Mouse (Mus musculus): ENCODE measurements around the gene Nckap5. TPM values are rescaled to one million over a fixed set of nuclear protein-coding genes. Genes with fewer than 3 reads are reported as not detected.
"Not testable (repeated sequence)": the region's sequence is repeated elsewhere in the genome, so short reads cannot be mapped to it uniquely, and the experiment has no call there.

The Nckap5 gene
- polyA plus RNA-seq, 1 experiment, result 0.11 TPM

- Histone ChIP-seq H3ac (ENCODE audit: control insufficient read depth, insufficient read length) (no peak overlapping the region), H3K36me3 (ENCODE audit: control insufficient read depth, insufficient read depth) (no peaks in the 10 kb centered on the region), H3K4me3 (no peak overlapping the region), H3K4me2 (ENCODE audit: low read depth) (no peak overlapping the region), H3K27me3 (ENCODE audit: control insufficient read depth, insufficient read depth, insufficient read length) (no peaks in the 10 kb centered on the region), H3K79me2 (ENCODE audit: control insufficient read depth, insufficient read depth) (no peaks in the 10 kb centered on the region)
- TF ChIP-seq REST (IDR thresholded peaks at IDR 0.05; ENCODE audit: insufficient read depth, insufficient read length), result no peak
- TF ChIP-seq MAX (IDR thresholded peaks at IDR 0.05; ENCODE audit: low read depth), result no peak
- no peak for TF ChIP-seq E2F4 (IDR thresholded peaks at IDR 0.05; ENCODE audit: insufficient read depth)
- no peak for TF ChIP-seq POLR2A (IDR thresholded peaks at IDR 0.05; ENCODE audit: insufficient read length, low read depth)
Measured at GRCm38 (mm10) chr1:126123111-126123510, 707.5 kb downstream of the Nckap5 start.

- Histone ChIP-seq H3K79me2 (ENCODE audit: control insufficient read depth, insufficient read depth) (no peaks in the 10 kb centered on the region), H3K36me3 (ENCODE audit: control insufficient read depth, insufficient read depth) (no peaks in the 10 kb centered on the region), H3K27me3 (ENCODE audit: control insufficient read depth, insufficient read depth, insufficient read length) (no peaks in the 10 kb centered on the region), H3ac (ENCODE audit: control insufficient read depth, insufficient read length) (no peak overlapping the region), H3K4me2 (ENCODE audit: low read depth) (no peak overlapping the region), H3K4me3 (no peak overlapping the region)
- TF ChIP-seq MYOG (IDR thresholded peaks at IDR 0.05; ENCODE audit: control insufficient read depth in 1 of 3, insufficient read depth in 1 of 3, insufficient read length in 2 of 3, low read depth in 2 of 3) (no peak), TCF3 (IDR thresholded peaks at IDR 0.05; ENCODE audit: insufficient read length, low read depth) (no peak), USF1 (IDR thresholded peaks at IDR 0.05; ENCODE audit: low read depth) (no peak), CEBPB (IDR thresholded peaks at IDR 0.05; ENCODE audit: insufficient read depth, poor library complexity, severe bottlenecking) (no peak), MAX (IDR thresholded peaks at IDR 0.05; ENCODE audit: low read depth) (no peak), MYOD1 (IDR thresholded peaks at IDR 0.05; ENCODE audit: control insufficient read depth in 1 of 3, insufficient read length in 2 of 3, low read depth in 2 of 3) (no peak), REST (IDR thresholded peaks at IDR 0.05; ENCODE audit: insufficient read depth, insufficient read length) (no peak), POLR2AphosphoS2 (IDR thresholded peaks at IDR 0.05; ENCODE audit: insufficient read length, low read depth) (no peak), E2F4 (IDR thresholded peaks at IDR 0.05; ENCODE audit: insufficient read depth) (no peak), TCF12 (IDR thresholded peaks at IDR 0.05; ENCODE audit: insufficient read depth, poor library complexity, severe bottlenecking) (no peak), POLR2A (IDR thresholded peaks at IDR 0.05; ENCODE audit: insufficient read length, low read depth) (no peak), SRF (IDR thresholded peaks at IDR 0.05; ENCODE audit: control insufficient read depth, insufficient read length, low read depth) (no peak)
Measured at GRCm38 (mm10) chr1:126120506-126120905, 710.1 kb downstream of the Nckap5 start.

- Histone ChIP-seq H3K4me3 (no peak overlapping the region), H3K36me3 (ENCODE audit: control insufficient read depth, insufficient read depth) (no peaks in the 10 kb centered on the region), H3ac (ENCODE audit: control insufficient read depth, insufficient read length) (no peak overlapping the region), H3K27me3 (ENCODE audit: control insufficient read depth, insufficient read depth, insufficient read length) (no peaks in the 10 kb centered on the region), H3K4me2 (ENCODE audit: low read depth) (no peak overlapping the region), H3K79me2 (ENCODE audit: control insufficient read depth, insufficient read depth) (no peaks in the 10 kb centered on the region)
- no peak for TF ChIP-seq TCF3 (IDR thresholded peaks at IDR 0.05; ENCODE audit: insufficient read length, low read depth)
- no peak for TF ChIP-seq CEBPB (IDR thresholded peaks at IDR 0.05; ENCODE audit: insufficient read depth, poor library complexity, severe bottlenecking)
- TF ChIP-seq MAX (IDR thresholded peaks at IDR 0.05; ENCODE audit: low read depth), result no peak
- no peak for TF ChIP-seq MYOG (IDR thresholded peaks at IDR 0.05; ENCODE audit: control insufficient read depth in 1 of 3, insufficient read depth in 1 of 3, insufficient read length in 2 of 3, low read depth in 2 of 3)
- TF ChIP-seq USF1 (IDR thresholded peaks at IDR 0.05; ENCODE audit: low read depth), result no peak
- TF ChIP-seq E2F4 (IDR thresholded peaks at IDR 0.05; ENCODE audit: insufficient read depth), result no peak
- TF ChIP-seq REST (IDR thresholded peaks at IDR 0.05; ENCODE audit: insufficient read depth, insufficient read length), result no peak
- TF ChIP-seq MYOD1 (IDR thresholded peaks at IDR 0.05; ENCODE audit: control insufficient read depth in 1 of 3, insufficient read length in 2 of 3, low read depth in 2 of 3), result no peak
- no peak for TF ChIP-seq TCF12 (IDR thresholded peaks at IDR 0.05; ENCODE audit: insufficient read depth, poor library complexity, severe bottlenecking)
- no peak for TF ChIP-seq POLR2A (IDR thresholded peaks at IDR 0.05; ENCODE audit: insufficient read length, low read depth)
- TF ChIP-seq SRF (IDR thresholded peaks at IDR 0.05; ENCODE audit: control insufficient read depth, insufficient read length, low read depth), result no peak
- no peak for TF ChIP-seq POLR2AphosphoS2 (IDR thresholded peaks at IDR 0.05; ENCODE audit: insufficient read length, low read depth)
Measured at GRCm38 (mm10) chr1:126116034-126116433, 714.6 kb downstream of the Nckap5 start.

DNA sequence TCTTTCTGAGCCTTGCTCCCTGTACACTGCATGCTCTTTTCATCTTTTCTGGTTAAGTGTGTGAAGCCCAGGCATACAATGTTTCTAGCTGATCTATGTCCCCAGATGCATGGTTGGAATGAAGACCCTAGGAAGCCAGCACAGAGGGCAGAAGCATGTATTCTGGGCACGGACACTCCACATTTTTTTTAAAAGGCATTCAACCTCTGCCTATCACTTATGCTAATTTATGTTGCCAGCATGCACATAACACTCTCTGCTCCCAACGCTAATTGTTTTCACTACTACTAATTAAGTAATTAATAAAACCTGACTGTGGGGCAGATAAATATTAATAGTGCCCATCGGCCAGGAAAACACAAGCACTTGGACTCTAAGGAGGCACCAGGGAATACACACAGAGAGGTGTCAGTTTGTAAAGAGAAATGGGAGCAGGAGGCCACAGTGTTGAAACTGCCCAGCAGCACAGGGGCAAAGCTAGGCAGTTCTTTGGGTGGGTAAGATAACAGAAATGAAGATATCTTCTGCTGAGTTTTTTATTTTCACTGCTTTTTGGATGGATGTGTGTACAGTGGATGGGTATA, 724.8 kb downstream of the Nckap5 start:
- Histone ChIP-seq H3K79me2 (ENCODE audit: control insufficient read depth, insufficient read depth) (no peaks in the 10 kb centered on the region), H3K4me2 (ENCODE audit: low read depth) (no peak overlapping the region), H3K4me3 (no peak overlapping the region), H3ac (ENCODE audit: control insufficient read depth, insufficient read length) (no peak overlapping the region), H3K27me3 (ENCODE audit: control insufficient read depth, insufficient read depth, insufficient read length) (no peaks in the 10 kb centered on the region), H3K36me3 (ENCODE audit: control insufficient read depth, insufficient read depth) (no peaks in the 10 kb centered on the region)
- no peak for TF ChIP-seq POLR2AphosphoS2 (IDR thresholded peaks at IDR 0.05; ENCODE audit: insufficient read length, low read depth)
- TF ChIP-seq TCF3 (IDR thresholded peaks at IDR 0.05; ENCODE audit: insufficient read length, low read depth), result no peak
- TF ChIP-seq USF1 (IDR thresholded peaks at IDR 0.05; ENCODE audit: low read depth), result no peak
- TF ChIP-seq POLR2A (IDR thresholded peaks at IDR 0.05; ENCODE audit: insufficient read length, low read depth), result no peak
- TF ChIP-seq E2F4 (IDR thresholded peaks at IDR 0.05; ENCODE audit: insufficient read depth), result no peak
- TF ChIP-seq MAX (IDR thresholded peaks at IDR 0.05; ENCODE audit: low read depth), result no peak

DNA sequence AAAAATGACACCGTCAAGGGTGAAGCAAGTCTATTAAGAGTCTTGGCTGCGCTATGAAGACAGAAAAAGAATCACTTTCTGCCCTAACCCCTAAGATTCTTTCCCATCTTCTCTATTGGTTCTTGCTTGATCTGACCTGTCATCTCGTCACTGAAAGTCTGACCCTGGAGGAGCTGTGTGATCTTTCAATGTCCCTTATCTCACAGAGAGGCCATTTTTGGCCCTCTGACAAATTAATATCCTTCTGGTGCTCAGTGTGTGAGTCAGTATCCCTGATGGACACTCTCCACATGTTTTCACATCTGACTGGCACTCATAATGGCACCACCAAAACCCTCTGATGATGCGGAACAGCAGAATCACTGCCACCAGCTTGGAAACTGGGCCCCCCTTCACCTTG, 736.3 kb downstream of the Nckap5 start:
- H3K4me2 ChIP-seq (ENCODE audit: low read depth), result no peak overlapping the region
- H3K27me3 ChIP-seq (ENCODE audit: control insufficient read depth, insufficient read depth, insufficient read length), result no peaks in the 10 kb centered on the region

DNA sequence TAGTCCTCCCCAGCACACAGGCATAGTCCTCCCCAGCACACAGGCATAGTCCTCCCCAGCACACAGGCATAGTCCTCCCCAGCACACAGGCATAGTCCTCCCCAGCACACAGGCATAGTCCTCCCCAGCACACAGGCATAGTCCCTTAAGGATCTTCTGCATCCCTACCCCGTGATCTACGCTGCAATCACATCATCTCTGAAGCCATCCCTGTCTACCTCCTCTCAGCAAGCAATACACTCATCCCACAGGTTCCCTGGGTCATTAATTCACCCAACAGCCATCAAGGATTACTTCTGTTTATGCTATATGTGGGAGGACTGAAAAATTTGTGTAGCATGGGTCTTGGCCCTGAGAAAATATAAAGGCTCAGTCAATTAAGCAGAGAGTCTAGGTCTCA, 738.6 kb downstream of the Nckap5 start:
- not testable (repeated sequence) for H3K27me3 ChIP-seq (ENCODE audit: control insufficient read depth, insufficient read depth, insufficient read length); H3K4me3 ChIP-seq; H3K36me3 ChIP-seq (ENCODE audit: control insufficient read depth, insufficient read depth); H3K79me2 ChIP-seq (ENCODE audit: control insufficient read depth, insufficient read depth); H3K4me2 ChIP-seq (ENCODE audit: low read depth); H3ac ChIP-seq (ENCODE audit: control insufficient read depth, insufficient read length)

More for the DNA sequence above, 736.3 kb downstream of the Nckap5 start:
- Histone ChIP-seq H3K36me3 (ENCODE audit: control insufficient read depth, insufficient read depth) (no peaks in the 10 kb centered on the region), H3ac (ENCODE audit: control insufficient read depth, insufficient read length) (no peak overlapping the region), H3K79me2 (ENCODE audit: control insufficient read depth, insufficient read depth) (no peaks in the 10 kb centered on the region), H3K4me3 (no peak overlapping the region)
- TF ChIP-seq E2F4 (IDR thresholded peaks at IDR 0.05; ENCODE audit: insufficient read depth) (no peak), POLR2A (IDR thresholded peaks at IDR 0.05; ENCODE audit: insufficient read length, low read depth) (no peak), POLR2AphosphoS2 (IDR thresholded peaks at IDR 0.05; ENCODE audit: insufficient read length, low read depth) (no peak), MAX (IDR thresholded peaks at IDR 0.05; ENCODE audit: low read depth) (no peak), MYOD1 (IDR thresholded peaks at IDR 0.05; ENCODE audit: control insufficient read depth in 1 of 3, insufficient read length in 2 of 3, low read depth in 2 of 3) (no peak), CEBPB (IDR thresholded peaks at IDR 0.05; ENCODE audit: insufficient read depth, poor library complexity, severe bottlenecking) (no peak), REST (IDR thresholded peaks at IDR 0.05; ENCODE audit: insufficient read depth, insufficient read length) (no peak), SRF (IDR thresholded peaks at IDR 0.05; ENCODE audit: control insufficient read depth, insufficient read length, low read depth) (no peak), USF1 (IDR thresholded peaks at IDR 0.05; ENCODE audit: low read depth) (no peak), TCF12 (IDR thresholded peaks at IDR 0.05; ENCODE audit: insufficient read depth, poor library complexity, severe bottlenecking) (no peak), MYOG (IDR thresholded peaks at IDR 0.05; ENCODE audit: control insufficient read depth in 1 of 3, insufficient read depth in 1 of 3, insufficient read length in 2 of 3, low read depth in 2 of 3) (no peak), TCF3 (IDR thresholded peaks at IDR 0.05; ENCODE audit: insufficient read length, low read depth) (no peak)

All from myocyte (in vitro differentiated cells).